Mouse (Mus musculus) kidney, embryonic 16.5 days (tissue): Measurements from ENCODE around the gene Nfatc4. TPM values are rescaled to one million over a fixed set of nuclear protein-coding genes. Genes with fewer than 3 reads are reported as not detected.

ENCODE experiments used
- ATAC-seq: fragments of 200-750 bp; cut with Nextera tagmentation; 2 replicates; pipeline ENCODE4 v1.8.0; 2017; ENCODE audit warnings: moderate TSS enrichment; ENCODE audit not compliant: low FRiP score, low TSS enrichment
- H3K27ac ChIP-seq: fragments of 300-500 bp; sonication (generic); 2 replicates; pipeline ENCODE4 v1.5.1; 2014; ENCODE audit warnings: low read length
- H3K27me3 ChIP-seq: fragments of 300-500 bp; sonication (generic); 2 replicates; pipeline ENCODE4 v1.6.1; 2014; ENCODE audit warnings: low read length, control low read depth, mixed read lengths; ENCODE audit not compliant: insufficient read depth
- H3K36me3 ChIP-seq: fragments of 300-500 bp; sonication (generic); 2 replicates; pipeline ENCODE4 v1.6.1; 2014; ENCODE audit warnings: low read length, control low read depth, mixed read lengths; ENCODE audit not compliant: insufficient read depth
- H3K4me1 ChIP-seq: fragments of 300-500 bp; sonication (generic); 2 replicates; pipeline ENCODE4 v1.6.1; 2014; ENCODE audit warnings: low read length, control low read depth, mixed read lengths; ENCODE audit not compliant: insufficient read depth
- H3K4me2 ChIP-seq: fragments of 300-500 bp; sonication (generic); replicated peaks from 2 replicates; pipeline ENCODE4 v1.6.1; 2014; ENCODE audit warnings: low read depth, low read length
- H3K4me3 ChIP-seq: fragments of 300-500 bp; sonication (generic); 2 replicates; pipeline ENCODE4 v1.5.1; 2014; ENCODE audit warnings: mild to moderate bottlenecking, low read length
- H3K9ac ChIP-seq: fragments of 300-500 bp; sonication (generic); replicated peaks from 2 replicates; pipeline ENCODE4 v1.6.1; 2014; ENCODE audit warnings: low read length
- H3K9me3 ChIP-seq: fragments of 300-500 bp; sonication (generic); 2 replicates; pipeline ENCODE4 v1.6.1; 2016; ENCODE audit warnings: low read length, control low read depth
- WGBS: fragments of 180-500 bp; shearing (Covaris S2); extraction: QIAGEN DNeasy Blood & Tissue Kit; methylation state at CpG from one replicate; pipeline ENCODE4 v1.1.7; 2014; 5-methylcytosine and 5-hydroxymethylcytosine counted together
- polyA plus RNA-seq: library from polyadenylated mRNA; unstranded; fragments of >200 nt; fragmentation: Nextera tagmentation; extraction: Ambion mirVana; gene quantifications from 2 replicates; pipeline ENCODE4 v1.2.1, GENCODE M21; 2015

The Nfatc4 gene
- polyA plus RNA-seq, 1 experiment from 2014 or later = 38.7 TPM

- Histone ChIP-seq H3K9me3 (no peaks in the 10 kb centered on the region), H3K36me3 (no peaks in the 10 kb centered on the region), H3K4me1 (peaks cover 9% of the 10 kb centered on the region; the same call in 1 of the 2 replicates), H3K4me3 (peak overlapping the region; percentile 59), H3K9ac (peak overlapping the region; percentile 68), H3K27me3 (no peaks in the 10 kb centered on the region), H3K4me2 (peak overlapping the region; percentile 75), H3K27ac (peak overlapping the region; percentile 38; the same call in 1 of the 2 replicates)
- peak; percentile 85 for ATAC-seq
- 25% methylated on average over 17 of the region's 17 CpGs for WGBS
These were observed 7.6 kb upstream of the Nfatc4 start for GRCm38 (mm10) chr14:55815310-55815751.

GRCm38 (mm10) chr14:55819845-55820405 lies 3.0 kb upstream of the Nfatc4 start:
- no peak overlapping the region for H3K4me3 ChIP-seq
- peaks cover 12% of the 10 kb centered on the region; the same call in 1 of the 2 replicates for H3K4me1 ChIP-seq
- no peak overlapping the region for H3K4me2 ChIP-seq
- H3K9ac ChIP-seq = no peak overlapping the region
- H3K27me3 ChIP-seq = no peaks in the 10 kb centered on the region
- H3K9me3 ChIP-seq = no peaks in the 10 kb centered on the region
- H3K36me3 ChIP-seq = no peaks in the 10 kb centered on the region
- WGBS = 79% methylated on average over 7 of the region's 7 CpGs
- H3K27ac ChIP-seq = no peak overlapping the region
- ATAC-seq = no peak

- H3K4me3 ChIP-seq = no peak overlapping the region
- ATAC-seq = no peak
- H3K9me3 ChIP-seq = no peaks in the 10 kb centered on the region
- no peak overlapping the region for H3K4me2 ChIP-seq
- H3K36me3 ChIP-seq = no peaks in the 10 kb centered on the region
- H3K27me3 ChIP-seq = no peaks in the 10 kb centered on the region
- H3K4me1 ChIP-seq = peaks cover 11% of the 10 kb centered on the region
- H3K27ac ChIP-seq = no peak overlapping the region
- H3K9ac ChIP-seq = no peak overlapping the region
- WGBS = 86% methylated on average over 9 of the region's 9 CpGs
These were observed 2.4 kb upstream of the Nfatc4 start for GRCm38 (mm10) chr14:55820576-55820975.

- peak overlapping the region; percentile 53 for H3K4me3 ChIP-seq
- ATAC-seq = peak; percentile 1; the same call in 1 of the 2 replicates
- 4% methylated on average over 13 of the region's 13 CpGs for WGBS
These were observed 431 bp upstream of the Nfatc4 start for GRCm38 (mm10) chr14:55822435-55822990.

GRCm38 (mm10) chr14:55824001-55824480 lies 1.1 kb downstream of the Nfatc4 start:
- peak; percentile 17 for ATAC-seq
- Histone ChIP-seq H3K9ac (peak overlapping the region; percentile 75), H3K4me3 (peak overlapping the region; percentile 53), H3K27ac (peak overlapping the region; percentile 98), H3K4me1 (peaks cover 38% of the 10 kb centered on the region), H3K9me3 (no peaks in the 10 kb centered on the region), H3K36me3 (no peaks in the 10 kb centered on the region), H3K27me3 (no peaks in the 10 kb centered on the region), H3K4me2 (peak overlapping the region; percentile 83)
- WGBS = under 1% methylated on average over 10 of the region's 10 CpGs

More at GRCm38 (mm10) chr14:55822435-55822990, 431 bp upstream of the Nfatc4 start:
- H3K4me2 ChIP-seq = peak overlapping the region; percentile 83
- H3K27me3 ChIP-seq = no peaks in the 10 kb centered on the region
- peak overlapping the region; percentile 98 for H3K27ac ChIP-seq
- H3K9me3 ChIP-seq = no peaks in the 10 kb centered on the region
- peak overlapping the region; percentile 75 for H3K9ac ChIP-seq
- peaks cover 29% of the 10 kb centered on the region for H3K4me1 ChIP-seq
- no peaks in the 10 kb centered on the region for H3K36me3 ChIP-seq

- peak; percentile 7; the same call in 1 of the 2 replicates for ATAC-seq
- WGBS = 1% methylated on average over 32 of the region's 32 CpGs
- peak overlapping the region; percentile 53 for H3K4me3 ChIP-seq
- H3K27ac ChIP-seq = peak overlapping the region; percentile 98
- no peaks in the 10 kb centered on the region for H3K9me3 ChIP-seq
- peak overlapping the region; percentile 83 for H3K4me2 ChIP-seq
- no peaks in the 10 kb centered on the region for H3K36me3 ChIP-seq
- no peaks in the 10 kb centered on the region for H3K27me3 ChIP-seq
- peak overlapping the region; percentile 75 for H3K9ac ChIP-seq
- H3K4me1 ChIP-seq = peaks cover 42% of the 10 kb centered on the region
These were observed 1.7 kb downstream of the Nfatc4 start for GRCm38 (mm10) chr14:55824481-55825215.

- peaks cover 42% of the 10 kb centered on the region for H3K4me1 ChIP-seq
- ATAC-seq = no peak
These were observed 2.5 kb downstream of the Nfatc4 start for GRCm38 (mm10) chr14:55825216-55826051.

GRCm38 (mm10) chr14:55826142-55826541 lies 3.2 kb downstream of the Nfatc4 start:
- Histone ChIP-seq H3K9me3 (no peaks in the 10 kb centered on the region), H3K27ac (peak overlapping the region; percentile 51), H3K36me3 (0 out of 2 replicates have a peak, but pooled peaks cover 6% of the 10 kb centered on the region), H3K4me3 (peak overlapping the region; percentile 53), H3K4me1 (peaks cover 42% of the 10 kb centered on the region), H3K27me3 (no peaks in the 10 kb centered on the region), H3K9ac (peak overlapping the region; percentile 75), H3K4me2 (peak overlapping the region; percentile 83)
- no peak for ATAC-seq
- 4% methylated on average over 15 of the region's 15 CpGs for WGBS

More at GRCm38 (mm10) chr14:55825216-55826051, 2.5 kb downstream of the Nfatc4 start:
- peak overlapping the region; percentile 53 for H3K4me3 ChIP-seq
- H3K4me2 ChIP-seq = peak overlapping the region; percentile 83
- under 1% methylated on average over 19 of the region's 37 CpGs for WGBS
- 0 out of 2 replicates have a peak, but pooled peaks cover 6% of the 10 kb centered on the region for H3K36me3 ChIP-seq
- H3K27me3 ChIP-seq = no peaks in the 10 kb centered on the region
- no peaks in the 10 kb centered on the region for H3K9me3 ChIP-seq
- peak overlapping the region; percentile 98 for H3K27ac ChIP-seq
- H3K9ac ChIP-seq = peak overlapping the region; percentile 75
